Mouse (Mus musculus) cortical plate, adult 2 months (tissue): ENCODE measurements around the gene Arpc1b.

ENCODE experiments used
- CTCF ChIP-seq: fragments of 200-500 bp; IDR thresholded peaks from 2 replicates; pipeline ENCODE4 v1.5.1; 2011; ENCODE audit warnings: mild to moderate bottlenecking, control low read depth, low read length; ENCODE audit not compliant: insufficient read depth; ENCODE audit errors: extremely low read depth
- POLR2A ChIP-seq: fragments of 200-500 bp; IDR thresholded peaks from 2 replicates; pipeline ENCODE4 v1.6.1; 2011; ENCODE audit warnings: mild to moderate bottlenecking, low read length, control low read depth; ENCODE audit not compliant: insufficient read depth; ENCODE audit errors: extremely low read depth

DNA sequence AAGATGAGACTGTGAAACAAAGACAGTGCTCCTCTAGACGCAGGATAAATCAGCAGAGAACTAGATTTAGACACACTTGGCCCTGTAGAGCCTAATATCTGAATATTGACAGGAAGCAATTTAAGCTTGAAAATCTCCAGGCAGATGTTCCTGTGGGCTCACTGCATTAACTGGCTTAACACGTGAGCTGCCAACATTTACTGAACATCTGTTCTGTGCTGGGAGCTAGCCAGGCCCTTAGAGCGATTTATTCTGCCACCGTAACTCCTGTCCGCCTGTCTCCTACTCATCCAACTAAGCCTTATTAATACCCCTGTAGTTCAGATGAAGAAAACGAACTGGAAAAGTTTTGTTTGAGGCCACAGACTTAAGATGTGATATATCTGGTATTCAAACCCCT is 24.8 kb downstream of the Arpc1b start:
- TF ChIP-seq CTCF (no peak), POLR2A (no peak)
